Mouse (Mus musculus): Measurements from ENCODE around the gene Bpifa5.

Gene Bpifa5

DNA sequence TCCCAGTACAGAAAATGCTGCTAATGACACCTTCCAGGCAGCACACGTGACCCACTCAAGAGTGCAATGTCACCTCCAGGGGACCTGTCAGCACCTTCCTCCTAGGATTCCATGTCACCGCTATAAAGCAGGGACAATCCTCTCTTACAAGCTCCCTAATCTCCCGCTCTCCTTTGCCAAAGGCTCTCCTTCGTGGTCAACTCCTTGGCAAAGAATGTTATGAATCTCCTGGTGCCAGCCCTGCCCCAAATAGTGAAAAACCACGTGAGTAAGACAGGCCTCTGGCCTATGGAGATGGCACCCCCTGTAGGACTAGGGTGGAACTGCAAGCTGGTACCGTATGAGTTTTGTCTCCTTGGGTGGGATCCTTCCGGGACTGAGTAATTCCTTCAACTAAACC lies 44.5 kb downstream of the Bpifa5 start:
- no peak for DNase-seq (ENCODE audit: low read depth, low spot score)

DNA sequence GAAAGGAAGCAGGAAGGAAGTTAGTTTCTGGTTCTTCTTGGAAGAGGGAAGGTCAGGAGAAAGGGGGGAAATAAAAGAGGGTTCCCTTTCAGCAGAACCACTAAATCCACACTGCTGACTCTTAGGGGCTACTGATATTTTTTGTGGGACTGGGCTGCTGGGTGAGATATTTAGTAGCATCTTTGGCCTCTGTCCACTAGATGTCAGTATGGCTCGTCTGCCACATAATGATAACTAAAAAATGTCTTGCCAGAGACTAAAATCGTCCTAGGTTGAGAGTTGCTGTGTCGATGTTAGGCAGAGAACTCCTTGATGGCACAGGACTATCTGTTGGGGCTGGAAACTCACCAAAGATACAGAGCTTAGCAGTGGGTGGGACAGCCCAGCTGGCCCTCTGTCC lies 46.7 kb downstream of the Bpifa5 start:
- DNase-seq (ENCODE audit: low read depth, low spot score): no peak

DNA sequence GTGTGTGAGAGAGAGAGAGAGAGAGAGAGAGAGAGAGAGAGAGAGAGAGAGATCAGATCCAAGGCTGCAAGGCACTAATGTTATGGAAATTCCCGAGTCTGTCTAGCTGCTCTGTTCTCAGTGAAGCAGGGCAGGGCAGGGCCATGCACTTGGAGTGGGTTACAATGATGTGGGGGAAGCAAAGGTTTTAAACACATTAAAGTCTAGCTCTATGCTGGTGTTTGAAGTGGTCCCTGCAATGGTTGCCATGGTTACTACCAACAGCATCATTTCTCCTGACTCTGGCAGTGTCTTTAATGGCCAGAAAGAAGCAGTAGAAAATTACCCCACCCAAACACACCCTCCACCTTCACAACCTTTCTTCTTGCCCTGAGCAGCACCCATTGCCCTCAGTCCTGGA lies 48.7 kb downstream of the Bpifa5 start:
- no peak for DNase-seq (ENCODE audit: low read depth, low spot score)

DNA sequence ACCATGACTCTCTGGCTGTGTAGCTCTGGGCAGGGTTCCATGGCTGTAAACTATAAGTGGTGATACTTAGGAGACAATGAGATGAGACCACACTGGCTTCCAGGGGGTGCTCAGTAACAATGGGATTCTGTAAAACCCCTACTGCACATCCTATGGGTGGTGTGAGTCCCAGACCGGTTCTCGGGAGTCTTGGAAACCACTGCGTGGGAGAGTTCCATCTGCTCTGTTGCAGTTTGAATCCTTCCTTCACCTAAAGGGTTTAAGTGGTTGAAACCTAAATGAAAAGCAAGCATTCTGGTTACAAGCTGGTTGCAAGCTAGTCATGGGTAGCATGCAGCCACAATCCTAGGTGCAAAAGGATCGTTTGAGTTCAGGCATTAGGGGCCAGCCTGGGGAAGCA lies 49.5 kb downstream of the Bpifa5 start:
- DNase-seq (ENCODE audit: low read depth, low spot score): no peak

DNA sequence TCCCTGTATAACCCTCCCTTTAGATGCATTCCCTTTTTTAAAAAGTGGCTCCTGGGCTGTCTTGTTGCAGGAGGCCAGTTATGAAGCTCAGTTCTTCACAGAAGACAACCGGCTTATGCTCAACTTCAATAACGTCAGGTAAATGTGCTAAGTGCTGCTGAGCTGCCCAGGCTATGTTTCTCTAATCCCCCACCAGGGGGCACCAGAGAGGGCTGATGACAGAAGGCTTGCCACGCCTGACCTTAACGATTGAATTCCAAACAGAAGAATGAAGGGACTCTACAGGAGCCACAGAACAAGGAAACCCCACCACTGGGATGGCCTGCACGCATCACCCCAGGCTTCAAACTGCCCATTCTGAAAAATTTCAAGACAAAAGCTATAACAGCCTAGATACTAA lies 52.8 kb downstream of the Bpifa5 start:
- peak; percentile 74 for DNase-seq (ENCODE audit: low read depth, low spot score)
